Mouse (Mus musculus) monocyte, adult 2 months (primary cell): ENCODE measurements around the gene Hist3h2a.

Source experiments
- DNase-seq, 2 experiments: peaks; one replicate each; pipeline ENCODE4 v3.0.0; 2022; ENCODE audit warnings: low spot score in 2 of 2, low read depth in 1 of 2

Hist3h2a gene

DNA sequence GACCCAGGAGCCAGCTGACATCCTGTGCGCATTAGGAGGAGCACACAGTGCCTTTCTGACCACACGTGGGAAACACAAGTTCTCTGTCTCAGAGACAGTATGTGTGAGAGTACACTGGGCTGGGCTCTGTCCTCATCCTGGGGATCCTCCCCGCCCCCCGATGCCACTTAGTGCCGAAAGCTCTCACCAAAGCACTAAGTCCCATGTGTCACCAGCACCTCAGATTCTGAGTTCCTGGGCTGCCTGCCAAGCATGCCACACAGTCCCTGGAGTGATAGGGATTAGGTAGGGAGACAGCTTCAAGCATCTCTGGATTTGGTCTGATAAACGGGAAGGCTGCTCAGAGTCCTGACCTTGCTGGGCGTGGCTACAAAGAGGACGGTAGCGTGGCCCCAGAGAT is 36.3 kb downstream of the Hist3h2a start:
- no peak for DNase-seq

DNA sequence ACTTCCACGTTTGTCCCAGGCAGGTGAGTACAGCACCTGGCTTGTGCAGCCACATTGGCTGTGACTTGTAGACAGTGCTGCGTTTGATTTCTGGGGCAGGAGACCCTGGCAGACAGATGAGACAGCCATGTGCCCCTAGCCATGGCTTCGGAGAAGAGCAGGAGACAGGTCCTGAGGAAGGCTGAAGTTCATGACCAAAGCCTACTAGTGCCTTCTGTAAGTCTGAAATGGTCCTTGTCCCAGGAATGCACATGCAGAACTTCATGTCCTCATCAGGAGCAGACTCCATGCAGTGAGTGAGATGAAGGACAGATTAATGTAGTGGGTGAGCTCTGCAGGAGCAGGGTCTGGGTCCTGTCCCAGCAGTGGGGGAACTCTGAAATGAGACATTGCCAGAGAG is 37.4 kb downstream of the Hist3h2a start:
- DNase-seq: no peak

DNA sequence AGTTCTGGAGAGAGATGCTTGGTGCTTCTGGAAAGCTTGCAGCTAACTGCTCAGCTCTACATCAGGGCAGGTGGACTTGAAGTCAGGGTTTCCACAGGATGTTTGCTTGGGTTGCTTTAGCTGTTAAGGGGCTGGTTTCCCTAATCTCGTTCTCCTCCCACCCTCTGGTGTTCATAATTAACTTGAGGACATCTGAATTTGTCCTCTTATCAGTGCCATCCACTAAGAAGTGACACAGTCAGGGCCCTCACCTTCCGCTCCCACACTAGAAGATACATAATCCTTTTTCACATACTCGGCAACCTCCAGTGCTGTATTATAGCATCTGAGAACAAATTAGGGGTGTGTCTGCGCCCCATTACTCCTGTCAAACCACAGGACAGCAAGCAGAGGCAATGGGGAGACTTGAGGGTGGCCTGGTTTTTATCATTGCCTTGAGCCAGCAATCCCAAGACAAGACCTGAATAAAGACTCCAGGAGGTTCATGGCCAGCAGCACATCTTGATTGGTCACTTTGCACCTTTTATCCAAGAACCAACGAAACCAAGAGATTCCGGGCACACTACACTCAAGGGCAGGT is 38.7 kb downstream of the Hist3h2a start:
- DNase-seq: no peak

DNA sequence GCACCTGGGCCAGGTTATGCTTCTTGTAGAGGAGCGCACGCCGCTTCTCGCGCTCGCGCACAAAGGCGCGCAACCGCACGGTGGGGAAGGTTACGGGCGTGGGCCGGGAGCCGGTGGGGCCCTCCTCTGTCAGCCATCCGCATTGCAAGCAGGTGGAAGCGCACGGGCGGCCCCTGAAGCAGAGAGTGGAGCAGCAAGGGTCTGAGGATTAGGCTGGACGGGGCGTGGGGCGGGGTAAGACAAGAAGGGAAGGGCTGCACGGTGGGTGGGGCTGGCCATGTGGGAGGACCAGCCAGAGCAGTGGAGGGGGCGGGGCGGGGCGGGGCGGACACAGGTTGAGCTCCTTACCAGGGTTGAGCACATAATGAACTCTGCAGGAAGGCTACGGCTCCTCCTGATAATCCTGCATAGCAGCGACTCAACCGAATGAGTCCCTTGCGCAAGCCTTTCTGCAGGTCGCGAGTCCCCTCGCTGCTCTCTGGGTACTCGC is 39.9 kb downstream of the Hist3h2a start:
- DNase-seq: no peak

DNA sequence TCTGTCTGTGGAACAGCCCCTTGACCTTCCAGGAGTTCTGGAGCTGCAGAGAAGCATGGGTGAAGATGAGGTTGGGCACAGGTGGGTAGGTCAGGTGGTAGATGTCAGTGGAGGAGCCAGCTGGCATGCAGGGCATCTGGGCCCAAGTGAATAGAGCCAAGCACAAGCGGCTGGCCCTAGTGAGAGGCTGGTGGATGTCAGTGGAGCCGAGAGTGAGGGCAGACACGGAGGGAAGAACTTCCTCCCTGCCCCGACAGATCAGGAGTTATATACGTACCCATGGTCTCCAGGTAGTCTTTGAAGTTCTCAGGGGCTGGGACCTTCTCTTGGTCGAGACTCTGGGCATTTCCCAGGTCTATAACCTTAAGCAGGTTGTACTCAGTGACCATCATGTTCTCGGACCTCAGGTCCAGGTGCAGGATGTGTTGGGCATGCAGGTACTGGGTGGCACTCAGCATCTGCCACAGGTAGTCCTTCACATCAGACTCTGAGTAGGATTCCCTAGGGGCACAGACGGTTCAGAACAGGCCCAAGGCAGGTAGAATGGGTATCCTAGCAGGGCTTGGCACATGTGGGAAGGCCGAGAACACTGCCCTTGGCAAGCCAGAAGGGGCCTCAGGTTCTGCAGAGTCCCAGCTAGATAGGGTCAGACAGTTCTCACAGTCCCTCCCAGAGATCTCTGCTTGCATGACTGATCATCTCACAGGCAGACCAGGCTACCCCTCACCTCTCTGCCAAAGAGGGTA is 40.7 kb downstream of the Hist3h2a start:
- no peak for DNase-seq

DNA sequence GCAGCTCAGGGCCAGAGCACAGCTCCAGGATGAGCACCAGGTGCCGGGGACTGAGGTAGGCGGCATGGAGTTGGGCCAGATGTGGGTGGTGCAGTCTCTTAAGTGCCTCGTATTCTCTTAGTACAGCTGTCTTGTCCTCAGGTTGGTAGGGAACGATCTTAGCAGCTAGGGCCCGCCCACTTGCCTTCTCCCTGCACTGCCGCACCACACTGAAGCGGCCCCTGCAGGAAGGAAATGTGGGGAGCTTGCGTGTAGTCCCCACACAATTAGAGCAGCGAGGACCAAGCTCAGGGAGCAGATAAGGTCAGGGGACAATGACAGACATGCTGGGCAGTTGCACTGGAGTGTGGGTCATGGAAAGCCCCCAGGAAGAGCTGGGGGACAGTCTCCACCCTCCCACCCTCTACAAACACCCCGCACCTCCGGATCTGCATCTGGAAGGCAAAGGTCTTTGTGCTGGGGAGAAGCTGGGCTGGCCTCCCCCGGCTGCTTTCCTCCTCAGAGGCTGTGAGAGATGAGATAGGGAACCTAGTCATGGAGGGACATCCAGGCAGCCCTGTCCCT is 41.4 kb downstream of the Hist3h2a start:
- no peak for DNase-seq

DNA sequence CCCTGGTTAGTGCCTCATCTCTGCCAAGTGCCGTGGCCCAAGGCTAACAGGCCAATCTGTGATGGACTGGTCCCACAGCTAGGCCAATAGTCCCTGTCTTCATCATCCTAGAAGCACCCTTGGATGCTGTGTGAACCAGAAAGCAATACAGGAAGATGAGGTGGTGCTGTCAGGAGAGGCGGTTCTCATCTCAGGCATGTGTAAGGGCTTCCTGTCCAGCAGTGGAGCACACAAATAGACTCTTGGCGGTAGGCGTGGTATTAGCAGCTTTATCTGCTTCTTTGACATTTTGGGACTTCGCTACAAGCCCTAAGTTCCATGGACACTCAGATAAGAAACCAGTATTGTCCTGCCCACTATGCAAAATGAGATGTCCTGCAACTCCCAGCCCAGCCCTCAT is 43.1 kb downstream of the Hist3h2a start:
- no peak for DNase-seq

DNA sequence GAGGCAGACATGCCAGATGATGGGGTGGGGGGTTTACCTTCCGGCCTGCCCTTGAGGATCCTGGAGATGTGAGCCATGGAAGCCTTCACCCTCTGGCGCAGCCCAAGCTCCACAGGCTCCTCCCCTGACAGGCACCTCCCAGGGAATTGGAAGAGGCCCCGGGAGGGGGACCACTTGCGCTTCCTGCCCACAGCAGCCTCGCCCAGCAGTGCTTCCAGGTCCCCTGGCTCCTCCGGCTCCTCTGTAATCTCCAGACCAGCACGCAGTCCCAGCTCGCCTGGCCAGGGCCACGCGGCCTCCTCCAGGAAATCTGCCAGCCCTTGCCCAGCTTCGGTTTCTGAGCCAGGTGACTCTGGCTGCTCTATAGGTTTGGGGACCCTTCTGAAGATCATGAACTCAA is 44.7 kb downstream of the Hist3h2a start:
- no peak for DNase-seq

DNA sequence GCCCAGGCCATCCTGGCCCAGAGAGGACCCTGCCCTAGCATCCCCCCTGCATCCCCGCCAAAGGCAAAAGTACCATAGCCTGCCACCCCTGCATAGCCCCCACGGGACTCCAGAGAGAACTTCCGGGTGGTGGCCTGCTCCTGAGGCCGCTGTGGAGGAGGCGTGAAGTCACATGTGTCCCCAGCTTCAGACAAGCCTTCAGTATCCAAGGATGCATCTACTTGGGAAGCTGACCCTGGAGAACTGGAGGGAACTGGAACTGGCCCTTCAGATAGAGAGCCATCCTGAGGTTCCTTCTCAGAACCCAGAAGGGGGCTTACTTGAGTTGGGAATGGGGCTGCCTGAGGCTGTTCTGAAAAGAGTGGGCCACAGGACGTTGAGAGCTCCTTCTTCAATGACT is 45.3 kb downstream of the Hist3h2a start:
- DNase-seq: no peak

DNA sequence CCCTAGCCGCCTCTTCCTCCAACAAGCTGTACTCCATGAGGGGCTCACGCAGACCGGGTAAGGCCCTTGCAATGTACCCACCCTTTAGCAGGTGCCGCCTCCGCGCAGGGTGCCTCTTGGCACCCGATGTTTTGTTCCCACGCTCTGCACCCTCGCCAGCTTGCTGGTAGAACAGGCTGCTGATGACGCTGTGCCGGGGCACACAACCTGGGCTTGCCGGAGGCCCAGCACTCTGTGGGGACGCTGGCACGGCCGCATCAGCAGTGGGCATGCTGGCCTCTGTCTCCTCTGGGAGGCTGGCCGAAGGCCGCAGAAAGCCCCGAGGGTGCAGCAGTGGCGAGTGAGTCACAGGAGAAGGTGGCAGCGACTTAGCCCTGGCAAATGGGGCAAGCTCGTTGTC is 46.1 kb downstream of the Hist3h2a start:
- no peak for DNase-seq

DNA sequence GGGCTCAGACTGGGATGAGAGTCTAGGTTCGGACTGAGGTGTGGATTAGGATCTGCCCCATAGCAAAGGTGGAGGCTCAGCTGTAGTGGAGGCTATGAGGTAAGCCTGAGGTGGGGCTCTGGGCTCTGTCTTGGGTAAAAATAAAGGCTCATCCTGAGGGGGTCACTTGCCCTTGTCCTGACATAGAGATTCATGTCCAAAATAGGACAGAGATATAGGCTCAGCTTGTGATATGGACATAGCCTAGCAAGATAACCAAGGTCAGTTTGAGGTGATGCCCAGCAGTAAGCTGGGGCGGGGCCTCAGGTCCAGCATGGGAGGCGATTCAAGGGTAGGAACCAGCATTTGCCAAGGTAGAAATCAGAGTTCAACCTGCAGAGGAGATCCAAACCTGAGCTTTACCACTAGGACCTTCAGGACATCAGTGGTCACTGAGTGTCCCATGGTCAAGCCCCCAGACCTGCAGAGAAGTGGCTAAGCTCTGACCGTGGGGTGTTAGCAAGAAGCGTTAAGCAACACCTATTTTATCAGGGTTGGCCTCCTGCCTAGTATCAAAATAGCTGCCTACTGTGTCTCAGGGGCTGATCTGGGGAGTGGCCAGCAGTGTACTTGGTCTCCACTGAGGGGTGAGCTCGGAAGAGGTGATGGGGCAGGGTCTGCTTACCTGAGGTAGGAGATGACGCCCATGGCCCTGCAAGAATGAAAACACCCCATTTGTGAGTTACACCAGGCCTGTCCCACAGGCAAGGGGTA is 48.0 kb downstream of the Hist3h2a start:
- DNase-seq: no peak
